Mouse (Mus musculus): ENCODE measurements around the gene Thoc6.
A peak's percentile ranks its signal among the peaks of the same experiment; 100 is the strongest.

The Thoc6 gene

DNA sequence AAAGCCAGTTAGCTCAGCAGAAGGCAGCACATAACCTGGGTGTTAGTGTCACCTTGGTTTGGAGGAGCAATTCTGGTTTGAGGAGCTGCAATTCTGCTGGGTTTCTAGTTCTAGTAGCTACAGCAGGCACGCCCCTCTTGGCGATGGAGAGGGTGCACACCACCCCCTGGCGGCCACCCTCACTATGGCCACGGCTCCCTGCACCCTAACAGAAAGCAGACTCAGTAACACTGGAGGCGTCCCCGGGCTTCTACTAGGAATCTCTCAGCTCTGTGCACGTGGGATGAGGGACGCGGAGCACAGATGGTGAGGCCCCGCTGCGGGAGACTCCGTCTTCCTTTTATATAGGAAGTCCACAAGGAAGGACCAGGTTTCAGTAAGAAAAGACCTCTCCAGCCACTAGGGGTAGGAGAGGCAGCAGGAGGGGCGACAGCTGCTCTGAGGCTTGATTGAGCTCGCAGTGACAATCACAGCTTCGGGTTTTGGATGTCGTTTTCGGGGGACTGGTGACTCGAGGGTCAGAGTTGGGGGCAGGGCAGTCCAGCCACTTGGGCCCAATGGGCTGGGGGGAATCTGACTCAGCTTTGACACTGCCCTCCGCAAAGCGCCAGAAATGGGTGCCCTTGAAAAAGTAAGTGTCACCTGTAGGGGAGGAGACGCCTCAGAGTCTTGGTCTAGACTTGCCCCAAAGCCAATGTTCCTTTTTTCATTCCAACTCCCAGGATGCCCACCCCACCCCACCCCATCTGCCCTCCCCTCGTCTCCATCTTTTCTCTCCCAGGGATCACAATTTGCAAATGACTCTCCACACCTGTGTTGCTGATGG, 43.3 kb downstream of the Thoc6 start:
- DNase-seq (ENCODE audit: low spot score in 2 of 2): peak; percentile 66 to 81

DNA sequence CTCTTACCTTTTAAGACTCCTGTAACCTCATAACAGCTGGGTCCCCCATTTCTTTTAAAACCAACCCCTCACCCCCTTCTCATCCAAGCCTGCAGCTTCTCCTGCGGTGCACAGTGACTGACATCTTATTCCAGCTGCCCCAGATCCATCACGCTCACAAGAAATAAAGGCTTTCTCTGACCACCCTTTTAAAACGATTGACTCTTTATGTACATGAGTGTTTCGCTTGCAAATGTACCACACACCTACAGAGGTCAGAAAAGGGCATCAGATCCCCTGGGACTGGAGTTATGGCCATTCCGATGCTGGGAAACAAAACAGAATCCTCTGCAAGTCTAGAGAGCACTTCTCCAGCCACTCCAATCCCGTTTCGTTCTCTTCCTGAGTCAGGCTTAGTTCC, 45.9 kb downstream of the Thoc6 start:
- DNase-seq (ENCODE audit: low spot score in 2 of 2): no peak

DNA sequence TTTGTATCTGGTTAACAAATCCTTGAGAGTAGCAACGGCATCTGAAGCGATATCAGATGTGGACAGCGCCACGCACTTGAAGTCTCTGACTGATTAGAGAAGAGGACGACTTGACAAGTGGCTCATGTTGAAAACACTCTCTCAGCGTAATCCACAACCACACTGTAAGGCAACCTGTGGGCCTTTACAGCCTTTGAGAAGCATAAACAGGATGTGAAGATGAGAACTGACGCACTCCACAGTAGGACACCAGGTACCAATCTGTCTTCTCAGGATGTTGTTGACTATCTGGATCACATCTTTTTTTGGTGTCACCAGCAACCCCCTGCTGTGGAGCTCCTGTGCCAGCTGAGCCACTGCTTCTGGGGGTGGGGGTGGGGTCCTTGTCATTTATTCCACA, 53.3 kb downstream of the Thoc6 start:
- no peak for DNase-seq (ENCODE audit: low spot score in 2 of 2)

Measured in frontal cortex, postnatal 14 days (tissue).